Mouse (Mus musculus) olfactory bulb, adult 2 months (tissue): ENCODE measurements around the gene Muc20. TPM values are rescaled to one million over a fixed set of nuclear protein-coding genes. Genes with fewer than 3 reads are reported as not detected.

Experiments
- H3K27ac ChIP-seq: fragments of 200-500 bp; 2 replicates; pipeline ENCODE4 v1.5.1; 2012; ENCODE audit warnings: low read depth, low read length; ENCODE audit not compliant: insufficient read depth
- H3K4me1 ChIP-seq: fragments of 200-500 bp; 2 replicates; pipeline ENCODE4 v1.6.1; 2012; ENCODE audit warnings: low read length; ENCODE audit not compliant: control insufficient read depth, insufficient read depth
- H3K4me3 ChIP-seq: fragments of 200-500 bp; 2 replicates; pipeline ENCODE4 v1.5.1; 2012; ENCODE audit warnings: mild to moderate bottlenecking, low read depth, low read length, moderate library complexity; ENCODE audit not compliant: insufficient read depth
- CTCF ChIP-seq: fragments of 200-500 bp; IDR thresholded peaks from 2 replicates; pipeline ENCODE4 v1.5.1; 2012; ENCODE audit warnings: low read depth, mild to moderate bottlenecking, low read length, moderate library complexity; ENCODE audit not compliant: insufficient read depth
- POLR2A ChIP-seq: fragments of 200-500 bp; IDR thresholded peaks from 2 replicates; pipeline ENCODE4 v1.6.1; 2012; ENCODE audit warnings: mild to moderate bottlenecking, low read depth, low read length, moderate library complexity; ENCODE audit not compliant: insufficient read depth
- WGBS: fragments of 180-500 bp; shearing (Covaris S2); methylation state at CpG from one replicate; pipeline ENCODE4 v1.1.7; 2018; 5-methylcytosine and 5-hydroxymethylcytosine counted together
- polyA plus RNA-seq: library from polyadenylated mRNA; stranded (reverse); fragments of >200 nt; gene quantifications from 2 replicates; pipeline ENCODE4 v1.2.4, GENCODE M21; 2012; ENCODE audit warnings: low replicate concordance; ENCODE audit not compliant: missing spikeins, insufficient read depth, insufficient read length

Gene Muc20
- polyA plus RNA-seq, 1 experiment = not detected

GRCm38 (mm10) chr16:32764961-32765360 lies 32.3 kb downstream of the Muc20 start:
- H3K4me3 ChIP-seq = no peak overlapping the region
- H3K4me1 ChIP-seq = no peaks in the 10 kb centered on the region
- TF ChIP-seq CTCF = no peak
- no peak for TF ChIP-seq POLR2A
- no peak overlapping the region for H3K27ac ChIP-seq
- WGBS = 75% methylated on average over 6 of the region's 6 CpGs

GRCm38 (mm10) chr16:32764550-32764949 lies 32.7 kb downstream of the Muc20 start:
- no peak for TF ChIP-seq CTCF
- no peak for TF ChIP-seq POLR2A
- H3K4me3 ChIP-seq = no peak overlapping the region
- no peak overlapping the region for H3K27ac ChIP-seq
- 92% methylated on average over 2 of the region's 2 CpGs for WGBS
- no peaks in the 10 kb centered on the region for H3K4me1 ChIP-seq

DNA sequence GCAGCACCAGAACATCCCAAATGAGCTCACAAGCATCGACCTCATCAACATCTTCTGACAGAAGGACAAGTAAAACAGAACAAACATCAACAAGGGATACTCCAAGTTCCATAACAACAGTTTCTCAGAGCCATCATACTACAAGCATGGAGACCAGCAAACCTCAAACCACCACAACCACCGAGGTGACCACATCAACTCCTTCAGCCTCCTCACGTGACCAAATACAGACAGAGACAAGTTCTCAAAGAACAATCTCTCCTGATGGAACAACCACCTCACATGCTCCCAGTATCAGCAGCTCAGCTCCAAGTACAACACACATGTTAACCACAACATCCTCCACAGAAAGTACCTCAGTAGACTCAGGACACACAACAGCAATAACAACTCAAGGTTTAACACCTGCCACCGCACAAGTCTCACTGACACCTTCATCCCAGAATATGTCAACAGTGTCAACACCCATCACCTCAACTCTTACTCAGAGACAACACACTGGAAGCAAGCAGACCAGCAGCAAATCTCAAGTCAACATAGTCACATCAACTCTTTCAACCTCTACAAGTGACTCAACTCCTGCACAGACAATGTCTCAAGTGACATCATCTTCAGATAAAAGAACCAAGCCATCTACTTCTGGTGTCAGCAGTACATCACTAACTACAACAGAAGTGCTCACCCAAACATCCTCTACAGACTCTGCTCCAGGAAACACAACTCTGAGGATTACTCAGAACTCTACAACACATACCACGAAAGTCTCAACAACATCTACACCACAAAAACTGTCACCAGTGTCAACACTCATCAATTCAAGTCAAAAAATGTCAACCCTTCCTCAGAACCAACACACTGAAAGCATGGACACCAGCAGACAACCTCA lies 46.8 kb downstream of the Muc20 start:
- WGBS = 86% methylated on average over 5 of the region's 5 CpGs
- TF ChIP-seq CTCF (no peak), POLR2A (no peak)
- Histone ChIP-seq H3K4me3 (no peak overlapping the region), H3K27ac (no peak overlapping the region), H3K4me1 (peaks cover 3% of the 10 kb centered on the region; the same call in 1 of the 2 replicates)

DNA sequence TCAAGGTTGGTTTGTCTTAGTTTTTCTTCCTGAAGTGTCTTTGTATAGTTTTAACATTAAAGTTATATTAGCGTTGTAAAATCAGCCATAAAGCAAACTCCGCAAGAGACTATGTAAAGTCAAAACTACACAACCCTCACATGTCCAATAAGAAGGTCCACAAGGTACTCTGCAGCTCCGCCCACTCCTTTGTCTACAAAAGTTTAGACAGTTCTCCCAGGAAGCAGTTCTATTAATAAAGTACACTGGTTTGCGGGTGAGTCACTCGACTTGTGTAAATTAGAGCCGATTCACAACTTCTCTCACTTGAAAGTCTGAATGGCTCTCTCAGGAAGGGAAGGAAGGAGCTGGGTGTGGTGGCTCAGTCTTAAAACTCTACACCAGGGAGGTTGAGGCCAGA lies 51.4 kb downstream of the Muc20 start:
- H3K27ac ChIP-seq = no peak overlapping the region
- 49% methylated on average over 6 of the region's 6 CpGs for WGBS
- no peak overlapping the region for H3K4me3 ChIP-seq
- peaks cover 3% of the 10 kb centered on the region; the same call in 1 of the 2 replicates for H3K4me1 ChIP-seq
- no peak for TF ChIP-seq POLR2A
- TF ChIP-seq CTCF = no peak

DNA sequence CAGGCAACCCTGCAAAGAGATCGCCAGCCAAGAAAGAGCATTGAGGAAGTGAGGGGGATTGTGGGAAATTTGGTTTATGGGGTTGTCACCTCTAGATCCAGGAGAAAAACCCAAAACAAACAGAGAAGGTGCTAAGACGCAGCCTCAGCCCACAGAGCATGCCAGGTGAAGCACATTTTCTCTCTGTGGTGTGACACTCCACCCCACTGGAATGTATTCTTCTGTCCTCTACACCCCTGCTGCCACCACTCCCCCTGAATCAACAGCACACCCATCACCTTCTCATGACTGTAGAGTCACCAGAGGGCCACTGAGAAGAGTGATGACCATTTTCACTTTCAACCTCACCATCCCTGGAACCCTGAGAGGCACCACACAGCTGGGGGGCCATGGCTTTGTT lies 54.5 kb downstream of the Muc20 start:
- no peak for TF ChIP-seq POLR2A
- no peak for TF ChIP-seq CTCF
- Histone ChIP-seq H3K4me1 (peaks cover 3% of the 10 kb centered on the region; the same call in 1 of the 2 replicates), H3K4me3 (no peak overlapping the region), H3K27ac (no peak overlapping the region)
- WGBS = 96% methylated on average over 2 of the region's 2 CpGs

DNA sequence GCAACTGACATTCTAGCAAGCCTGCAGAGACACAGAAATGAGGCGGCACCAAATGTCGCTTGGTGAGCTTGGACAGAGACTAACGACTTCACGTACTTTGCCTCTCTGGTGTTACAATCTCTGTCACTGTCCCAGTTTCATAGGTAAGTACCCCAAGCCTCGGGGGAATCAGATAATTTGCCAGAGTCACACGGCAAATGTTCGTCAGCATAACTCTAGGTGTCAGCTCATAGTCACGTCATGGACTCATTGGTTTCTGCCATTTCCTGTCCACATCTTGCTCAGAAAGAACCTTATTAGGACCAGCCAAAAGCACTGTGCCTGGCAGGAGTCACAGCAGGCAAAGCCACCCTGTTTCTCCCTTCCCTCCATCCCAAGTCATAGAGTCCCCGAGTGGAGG lies 55.9 kb downstream of the Muc20 start:
- 87% methylated on average over 9 of the region's 9 CpGs for WGBS
- Histone ChIP-seq H3K4me1 (peaks cover 5% of the 10 kb centered on the region), H3K4me3 (no peak overlapping the region), H3K27ac (no peak overlapping the region)
- TF ChIP-seq CTCF (no peak), POLR2A (no peak)

DNA sequence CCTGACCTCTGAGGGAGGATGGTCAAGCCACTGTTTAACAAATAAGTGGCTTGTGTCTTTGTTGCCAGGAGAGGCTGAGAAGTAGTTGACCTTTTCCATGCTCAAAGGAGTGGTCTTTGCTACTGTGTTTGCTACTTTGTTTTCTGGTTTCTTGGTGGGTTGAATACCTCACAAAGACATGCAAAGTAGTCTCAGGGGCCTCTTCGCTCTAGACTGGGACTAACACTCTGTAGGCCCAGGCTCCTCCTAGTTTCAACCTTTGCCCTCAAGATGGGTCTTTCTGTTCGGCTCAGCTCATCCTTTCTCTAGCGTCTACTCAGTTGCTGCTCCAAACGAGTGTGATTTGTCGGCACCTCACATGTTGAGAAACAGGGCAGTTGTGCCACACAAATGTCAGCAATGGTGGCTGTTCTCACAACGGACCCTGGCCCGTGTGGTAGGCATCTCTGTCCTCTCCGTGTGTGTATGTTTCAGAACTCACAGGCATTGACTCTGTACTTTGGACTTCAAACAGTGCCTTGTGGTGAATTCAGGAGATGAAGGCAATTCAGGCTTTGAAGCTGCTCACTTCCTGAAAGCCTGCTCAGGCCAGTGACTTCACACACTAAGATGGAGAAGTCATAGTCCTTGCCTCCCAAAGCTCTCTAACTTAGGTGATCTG lies 57.1 kb downstream of the Muc20 start:
- WGBS = 88% methylated on average over 8 of the region's 8 CpGs
- TF ChIP-seq CTCF (no peak), POLR2A (no peak)
- H3K4me1 ChIP-seq = peaks cover 2% of the 10 kb centered on the region
- no peak overlapping the region for H3K27ac ChIP-seq
- H3K4me3 ChIP-seq = no peak overlapping the region

DNA sequence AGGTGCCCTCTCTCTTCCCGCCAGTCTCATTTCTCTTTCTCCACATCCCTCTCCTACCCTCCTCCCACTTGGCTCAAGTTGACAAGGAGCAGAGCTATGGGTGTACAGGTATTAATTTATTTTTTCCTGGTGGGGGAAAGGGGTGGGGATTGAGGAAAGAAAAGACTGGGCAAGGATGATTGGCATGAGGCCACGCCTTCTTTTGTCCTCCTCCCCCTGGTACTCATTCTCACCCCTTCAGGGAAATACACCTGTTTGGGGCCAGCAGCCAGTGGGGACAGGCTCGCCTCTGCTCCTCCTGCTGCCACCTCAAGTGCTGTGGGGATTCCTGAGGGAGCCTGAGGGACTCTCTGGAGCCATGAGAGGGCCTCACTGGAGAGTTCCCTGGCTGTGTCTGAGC lies 61.2 kb downstream of the Muc20 start:
- TF ChIP-seq POLR2A = no peak
- TF ChIP-seq CTCF = no peak
- no peak overlapping the region for H3K27ac ChIP-seq
- peaks cover 2% of the 10 kb centered on the region for H3K4me1 ChIP-seq
- H3K4me3 ChIP-seq = no peak overlapping the region
- 66% methylated on average over 3 of the region's 3 CpGs for WGBS

DNA sequence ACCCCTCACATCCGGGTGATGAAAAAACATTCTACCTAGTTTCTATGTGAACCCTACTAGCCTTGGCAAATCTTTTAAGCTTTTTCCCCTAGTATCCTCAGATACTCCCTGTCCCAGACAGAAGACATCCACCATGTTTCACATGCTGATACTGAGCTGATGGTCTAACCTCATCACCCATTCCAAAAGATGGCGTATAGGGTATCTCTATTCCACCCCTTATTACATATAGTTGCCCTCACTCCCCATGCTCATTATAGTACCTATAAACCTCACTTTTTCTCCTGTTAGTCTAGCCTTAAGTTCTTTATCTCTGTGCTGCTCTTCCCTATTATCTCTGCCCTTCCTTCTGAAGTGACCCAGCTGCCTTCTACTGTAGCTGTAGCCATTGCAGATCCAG lies 61.6 kb downstream of the Muc20 start, which contains the start of gene Muc4:
Gene Muc4 (plus strand): TSS at position 301 of the 400 bp plus-strand sequence.
- Histone ChIP-seq H3K27ac (no peak within 1 kb of the TSS), H3K4me1 (peaks cover 2% of the 10 kb centered on the region), H3K4me3 (no peak within 1 kb of the TSS)
- no peak for TF ChIP-seq CTCF
- WGBS = 97% methylated on average over 2 of the region's 2 CpGs
